Mouse (Mus musculus) cerebellum, adult 2 months (tissue): ENCODE measurements around the gene Ppp1r21. TPM values are rescaled to one million over a fixed set of nuclear protein-coding genes. Genes with fewer than 3 reads are reported as not detected.
A peak's percentile ranks its signal among the peaks of the same experiment; 100 is the strongest.

Experiments
- DNase-seq, 2 experiments: peaks; one replicate each; pipeline ENCODE4 v3.0.0; 2021
- H3K27ac ChIP-seq: fragments of 200-500 bp; 2 replicates; pipeline ENCODE4 v1.5.1; 2012; ENCODE audit warnings: low read length, control low read depth, inconsistent platforms; ENCODE audit not compliant: insufficient read depth
- H3K27me3 ChIP-seq: fragments of 200-500 bp; 2 replicates; pipeline ENCODE4 v1.6.1; 2012; ENCODE audit warnings: inconsistent platforms, mild to moderate bottlenecking, low read length, moderate library complexity; ENCODE audit not compliant: control insufficient read depth, insufficient read depth
- H3K4me1 ChIP-seq: fragments of 200-500 bp; 2 replicates; pipeline ENCODE4 v1.6.1; 2011; ENCODE audit warnings: low read length; ENCODE audit not compliant: control insufficient read depth, insufficient read depth
- H3K4me3 ChIP-seq: fragments of 200-500 bp; replicated peaks from 2 replicates; pipeline ENCODE3; 2011; ENCODE audit warnings: mild to moderate bottlenecking, low read depth, low read length, control low read depth; ENCODE audit not compliant: insufficient read depth
- CTCF ChIP-seq: fragments of 200-500 bp; IDR thresholded peaks from 2 replicates; pipeline ENCODE4 v1.5.1; 2011; ENCODE audit warnings: low read depth, mild to moderate bottlenecking, control low read depth, low read length, moderate library complexity, borderline replicate concordance; ENCODE audit not compliant: insufficient read depth
- POLR2A ChIP-seq: fragments of 200-500 bp; IDR thresholded peaks from 2 replicates; pipeline ENCODE4 v1.6.1; 2011; ENCODE audit warnings: low read length, control low read depth, borderline replicate concordance; ENCODE audit not compliant: insufficient read depth
- WGBS: fragments of 180-500 bp; shearing (Covaris S2); methylation state at CpG from one replicate; pipeline ENCODE4 v1.1.7; 2018; 5-methylcytosine and 5-hydroxymethylcytosine counted together
- polyA plus RNA-seq: library from polyadenylated mRNA; depleted of rRNA; stranded (reverse); fragments of >200 nt; gene quantifications from 2 replicates; pipeline ENCODE4 v1.2.3, GENCODE M21; 2012

Ppp1r21 gene
- polyA plus RNA-seq, 1 experiment = 84.8 TPM

- Histone ChIP-seq H3K27ac (peak overlapping the region; percentile 65), H3K4me1 (peaks cover 36% of the 10 kb centered on the region), H3K4me3 (no peak overlapping the region), H3K27me3 (no peaks in the 10 kb centered on the region)
- no peak for TF ChIP-seq POLR2A
- no peak for TF ChIP-seq CTCF
- 4% methylated on average over 10 of the region's 10 CpGs for WGBS
- peak; percentile 93 to 97 for DNase-seq
These were observed 22.5 kb upstream of the Ppp1r21 start for GRCm38 (mm10) chr17:88507376-88507775.

GRCm38 (mm10) chr17:88508846-88509508 lies 20.9 kb upstream of the Ppp1r21 start:
- DNase-seq = peak; percentile 68 to 79
- 10% methylated on average over 12 of the region's 12 CpGs for WGBS
- TF ChIP-seq POLR2A = peak; percentile 28; the same call in 1 of the 2 replicates
- no peak for TF ChIP-seq CTCF
- Histone ChIP-seq H3K27ac (peak overlapping the region; percentile 95), H3K27me3 (no peaks in the 10 kb centered on the region), H3K4me1 (peaks cover 35% of the 10 kb centered on the region), H3K4me3 (peak overlapping the region; percentile 34)

GRCm38 (mm10) chr17:88509999-88510398 lies 19.9 kb upstream of the Ppp1r21 start:
- Histone ChIP-seq H3K4me1 (peaks cover 27% of the 10 kb centered on the region), H3K27ac (no peak overlapping the region), H3K27me3 (no peaks in the 10 kb centered on the region), H3K4me3 (no peak overlapping the region)
- no peak for DNase-seq
- 78% methylated on average over 3 of the region's 3 CpGs for WGBS
- no peak for TF ChIP-seq POLR2A
- TF ChIP-seq CTCF = no peak

- H3K4me1 ChIP-seq = peaks cover 16% of the 10 kb centered on the region
- TF ChIP-seq CTCF (peak; percentile 93), POLR2A (no peak)
- peak; percentile 80 to 90 for DNase-seq
- H3K27ac ChIP-seq = no peak overlapping the region
- no peaks in the 10 kb centered on the region for H3K27me3 ChIP-seq
- WGBS = 33% methylated on average over 10 of the region's 10 CpGs
- no peak overlapping the region for H3K4me3 ChIP-seq
These were observed 18.8 kb upstream of the Ppp1r21 start for GRCm38 (mm10) chr17:88511095-88511551.

GRCm38 (mm10) chr17:88516477-88516876 lies 13.4 kb upstream of the Ppp1r21 start:
- 72% methylated on average over 7 of the region's 7 CpGs for WGBS
- no peaks in the 10 kb centered on the region for H3K4me1 ChIP-seq
- no peak overlapping the region for H3K4me3 ChIP-seq
- TF ChIP-seq CTCF (no peak), POLR2A (no peak)
- H3K27ac ChIP-seq = no peak overlapping the region
- no peak for DNase-seq
- H3K27me3 ChIP-seq = no peaks in the 10 kb centered on the region

GRCm38 (mm10) chr17:88527781-88528180 lies 2.1 kb upstream of the Ppp1r21 start:
- Histone ChIP-seq H3K27ac (no peak overlapping the region), H3K27me3 (no peaks in the 10 kb centered on the region), H3K4me3 (no peak overlapping the region), H3K4me1 (peaks cover 5% of the 10 kb centered on the region; the same call in 1 of the 2 replicates)
- TF ChIP-seq POLR2A (no peak), CTCF (no peak; the same call in 1 of the 2 replicates)
- 11% methylated on average over 2 of the region's 2 CpGs for WGBS
- DNase-seq = peak in 1 of 2 experiments; percentile 44

GRCm38 (mm10) chr17:88530236-88530619 lies 310 bp downstream of the Ppp1r21 start:
- Histone ChIP-seq H3K27me3 (no peaks in the 10 kb centered on the region), H3K4me1 (peaks cover 10% of the 10 kb centered on the region), H3K27ac (peak overlapping the region; percentile 54), H3K4me3 (peak overlapping the region; percentile 81)
- 3% methylated on average over 14 of the region's 14 CpGs for whole genome bisulfite sequencing
- TF ChIP-seq CTCF (no peak), POLR2A (no peak)
- no peak for DNase-seq

- no peak for DNase-seq
- Histone ChIP-seq H3K27me3 (no peaks in the 10 kb centered on the region), H3K27ac (peak overlapping the region; percentile 54), H3K4me3 (peak overlapping the region; percentile 81), H3K4me1 (peaks cover 12% of the 10 kb centered on the region)
- WGBS = 4% methylated on average over 11 of the region's 11 CpGs
- no peak for TF ChIP-seq CTCF
- no peak for TF ChIP-seq POLR2A
These were observed 749 bp downstream of the Ppp1r21 start for GRCm38 (mm10) chr17:88530667-88531066.
